Comparison of ENCODE assay signal across 7 mouse cellular contexts in genomic region chr19:57204101-57204500, GRCm38 (mm10).
DNase-seq lines count a peak whose midpoint lies in the region; ATAC-seq and TF ChIP-seq lines count a peak whose summit lies in the region.

No protein-coding gene starts in this region.

- no peak overlapping the region for H3K4me2 ChIP-seq in kidney, embryonic 16.5 days (replicated peaks; ENCODE audit: low read depth, low read length)
- H3K4me2 ChIP-seq in intestine, postnatal 0 days (replicated peaks; ENCODE audit: low read depth) = no peak overlapping the region
- H3K4me2 ChIP-seq in myocyte (ENCODE audit: low read depth) = peak overlapping the region; percentile 40

- peaks cover 24% of the 10 kb centered on the region for H3K4me1 ChIP-seq in kidney, embryonic 16.5 days (ENCODE audit: insufficient read depth, low read length)
- peaks cover 43% of the 10 kb centered on the region for H3K4me1 ChIP-seq in brown adipose tissue, adult 24 weeks (ENCODE audit: control insufficient read depth, insufficient read depth, insufficient read length, low read length)
- H3K4me1 ChIP-seq in intestine, postnatal 0 days (replicated peaks; ENCODE audit: control insufficient read depth, insufficient read depth, low read length) = 0 out of 2 replicates have a peak, but pooled peaks cover 5% of the 10 kb centered on the region

- no peak overlapping the region for H3ac ChIP-seq in myocyte (ENCODE audit: control insufficient read depth, insufficient read length)

- TF ChIP-seq CTCF in intestine, postnatal 0 days (IDR thresholded peaks at IDR 0.05; ENCODE audit: low read depth) = no peak

- H3K4me3 ChIP-seq in kidney, embryonic 16.5 days (ENCODE audit: low read length) = no peak overlapping the region
- no peak overlapping the region for H3K4me3 ChIP-seq in brown adipose tissue, adult 24 weeks (ENCODE audit: insufficient read depth, low read depth, low read length)
- no peak overlapping the region for H3K4me3 ChIP-seq in intestine, postnatal 0 days (ENCODE audit: low read depth, low read length)
- no peak overlapping the region for H3K4me3 ChIP-seq in myocyte

- no peaks in the 10 kb centered on the region for H3K36me3 ChIP-seq in kidney, embryonic 16.5 days (ENCODE audit: insufficient read depth, low read length)
- H3K36me3 ChIP-seq in intestine, postnatal 0 days (ENCODE audit: control insufficient read depth, insufficient read depth) = no peaks in the 10 kb centered on the region
- no peaks in the 10 kb centered on the region for H3K36me3 ChIP-seq in myocyte (ENCODE audit: control insufficient read depth, insufficient read depth)

- H3K79me2 ChIP-seq in myocyte (ENCODE audit: control insufficient read depth, insufficient read depth) = no peaks in the 10 kb centered on the region

- no peaks in the 10 kb centered on the region for H3K9me3 ChIP-seq in kidney, embryonic 16.5 days (ENCODE audit: low read length)
- no peaks in the 10 kb centered on the region for H3K9me3 ChIP-seq in intestine, postnatal 0 days (ENCODE audit: control insufficient read depth)

- H3K27ac ChIP-seq in kidney, embryonic 16.5 days (ENCODE audit: low read length) = no peak overlapping the region
- H3K27ac ChIP-seq in brown adipose tissue, adult 24 weeks (replicated peaks; ENCODE audit: low read depth, low read length) = peak overlapping the region; percentile 81
- H3K27ac ChIP-seq in intestine, postnatal 0 days (ENCODE audit: low read depth, low read length) = no peak overlapping the region

- no peak for ATAC-seq in kidney, embryonic 16.5 days (ENCODE audit: low FRiP score, low TSS enrichment)
- peak; percentile 31; the same call in 1 of the 2 replicates for ATAC-seq in intestine, postnatal 0 days
- ATAC-seq in monocyte, adult 5-6 weeks (replicated peaks; ENCODE audit: insufficient number of reproducible peaks, low FRiP score, low TSS enrichment, poor library complexity, severe bottlenecking) = no peak

- DNase-seq in kidney, adult 18-20 months = peak; percentile 50
- no peak for DNase-seq in testis, postnatal 14 days (ENCODE audit: low spot score)

- 64% methylated on average over 7 of the region's 7 CpGs for WGBS in kidney, embryonic 16.5 days
- whole genome bisulfite sequencing in intestine, postnatal 0 days = 46% methylated on average over 7 of the region's 7 CpGs

- no peak for TF ChIP-seq POLR2A in myocyte (IDR thresholded peaks at IDR 0.05; ENCODE audit: insufficient read length, low read depth)

- H3K27me3 ChIP-seq in kidney, embryonic 16.5 days (ENCODE audit: insufficient read depth, low read length) = no peaks in the 10 kb centered on the region
- no peaks in the 10 kb centered on the region for H3K27me3 ChIP-seq in intestine, postnatal 0 days (replicated peaks; ENCODE audit: control insufficient read depth, insufficient read depth, low read length)
- no peaks in the 10 kb centered on the region for H3K27me3 ChIP-seq in myocyte (ENCODE audit: control insufficient read depth, insufficient read depth, insufficient read length)

- H3K9ac ChIP-seq in kidney, embryonic 16.5 days (replicated peaks; ENCODE audit: low read length) = no peak overlapping the region
- no peak overlapping the region for H3K9ac ChIP-seq in intestine, postnatal 0 days (ENCODE audit: low read depth, low read length)

TF ChIP-seq in myocyte, 11 proteins besides CTCF, POLR2A, EP300 and RAD21:
- TF ChIP-seq USF1 (IDR thresholded peaks at IDR 0.05; ENCODE audit: low read depth) (no peak), POLR2AphosphoS2 (IDR thresholded peaks at IDR 0.05; ENCODE audit: insufficient read length, low read depth) (no peak), REST (IDR thresholded peaks at IDR 0.05; ENCODE audit: insufficient read depth, insufficient read length) (no peak), TCF12 (IDR thresholded peaks at IDR 0.05; ENCODE audit: insufficient read depth, poor library complexity, severe bottlenecking) (no peak), TCF3 (IDR thresholded peaks at IDR 0.05; ENCODE audit: insufficient read length, low read depth) (no peak), CEBPB (IDR thresholded peaks at IDR 0.05; ENCODE audit: insufficient read depth, poor library complexity, severe bottlenecking) (0 out of 2 replicates have a peak, but pooled peaks have one; percentile 8), MYOD1 (IDR thresholded peaks at IDR 0.05; ENCODE audit: control insufficient read depth in 1 of 3, insufficient read length in 2 of 3, low read depth in 2 of 3) (peak in 1 of 3 experiments; percentile 43), MYOG (IDR thresholded peaks at IDR 0.05; ENCODE audit: control insufficient read depth in 1 of 3, insufficient read depth in 1 of 3, insufficient read length in 2 of 3, low read depth in 2 of 3) (peak; percentile 1 to 90 (median 35)), MAX (IDR thresholded peaks at IDR 0.05; ENCODE audit: low read depth) (no peak), SRF (IDR thresholded peaks at IDR 0.05; ENCODE audit: control insufficient read depth, insufficient read length, low read depth) (no peak), E2F4 (IDR thresholded peaks at IDR 0.05; ENCODE audit: insufficient read depth) (no peak)
TF ChIP-seq in myocyte: peak in this region for 3.
